Comparison of ENCODE assay signal across 8 mouse cellular contexts in genomic region chr19:38819427-38819802, GRCm38 (mm10). TPM values are rescaled to one million over a fixed set of nuclear protein-coding genes. Genes with fewer than 3 reads are reported as not detected.
A peak's percentile ranks its signal among the peaks of the same experiment; 100 is the strongest.
DNase-seq lines count a peak whose midpoint lies in the region; ATAC-seq and TF ChIP-seq lines count a peak whose summit lies in the region.

No protein-coding gene starts in this region.

- no peak; the same call in 1 of the 2 replicates for TF ChIP-seq CTCF in heart, adult 2 months (IDR thresholded peaks at IDR 0.05)
- TF ChIP-seq CTCF in CH12.LX (conservative IDR thresholded peaks at IDR 0.05 in 1 of 2, IDR thresholded peaks at IDR 0.05 in 1 of 2; ENCODE audit: low read depth in 2 of 2, low read length in 2 of 2) = no peak
- no peak for TF ChIP-seq CTCF in liver, postnatal 0 days (IDR thresholded peaks at IDR 0.05; ENCODE audit: low read depth)

- intact Hi-C loops in heart, adult 2 months (cut with DNase I) = loop anchor here (1.0 kb wide), 1 partner anchor 17 kb away; the partner anchor contains the start of gene Tbc1d12
- intact Hi-C loops in heart, postnatal 14 days (cut with DNase I) = loop anchor here (2.0 to 5.0 kb wide), 2 partner anchors 15 to 83 kb away; no protein-coding TSS in a partner anchor

- 0 out of 2 replicates have a peak, but pooled peaks cover 1% of the 10 kb centered on the region for H3K79me2 ChIP-seq in heart, adult 2 months (replicated peaks; ENCODE audit: control insufficient read depth, insufficient read depth, low read length)
- peaks cover 20% of the 10 kb centered on the region for H3K79me2 ChIP-seq in CH12.LX (replicated peaks; ENCODE audit: control insufficient read depth, extremely low read depth, insufficient read depth, poor library complexity, severe bottlenecking)

- no peaks in the 10 kb centered on the region for H3K9me3 ChIP-seq in CH12.LX (replicated peaks; ENCODE audit: low read length)
- H3K9me3 ChIP-seq in forebrain, embryonic 15.5 days = no peaks in the 10 kb centered on the region
- no peaks in the 10 kb centered on the region for H3K9me3 ChIP-seq in liver, postnatal 0 days (ENCODE audit: low read length)

- H3K9ac ChIP-seq in heart, adult 2 months (ENCODE audit: low read depth, low read length) = peak overlapping the region; percentile 69
- H3K9ac ChIP-seq in CH12.LX (ENCODE audit: insufficient read depth, low read depth) = peak overlapping the region; percentile 66
- H3K9ac ChIP-seq in forebrain, embryonic 15.5 days (replicated peaks) = peak overlapping the region; percentile 79
- peak overlapping the region; percentile 73 for H3K9ac ChIP-seq in liver, postnatal 0 days (replicated peaks)

- no peak for TF ChIP-seq RAD21 in CH12.LX (IDR thresholded peaks at IDR 0.05; ENCODE audit: low read depth, low read length)

- dilution Hi-C loops in CH12.LX (cut with MboI; ENCODE audit: extremely low pct_ligation_motif_present, extremely low pct_unique_long_range_greater_than_20kb, low sequenced_read_pairs) = no loop called here

- H3K4me3 ChIP-seq in heart, adult 2 months = peak overlapping the region; percentile 69
- peak overlapping the region; percentile 66 to 78 (median 67) for H3K4me3 ChIP-seq in CH12.LX (replicated peaks in 1 of 3; ENCODE audit: low read depth in 2 of 3, low read length in 2 of 3, poor library complexity in 1 of 3)
- peak overlapping the region; percentile 86 for H3K4me3 ChIP-seq in forebrain, embryonic 15.5 days
- H3K4me3 ChIP-seq in liver, postnatal 0 days (ENCODE audit: low read depth, low read length) = peak overlapping the region; percentile 67

- no peak for TF ChIP-seq POLR2A in heart, adult 2 months (IDR thresholded peaks at IDR 0.05; ENCODE audit: insufficient read depth, low read depth, low read length)
- TF ChIP-seq POLR2A in CH12.LX (IDR thresholded peaks at IDR 0.05; ENCODE audit: low read depth, low read length) = no peak

- TF ChIP-seq EP300 in heart, adult 2 months (IDR thresholded peaks at IDR 0.05; ENCODE audit: insufficient read depth, low read depth, low read length) = no peak
- TF ChIP-seq EP300 in CH12.LX (IDR thresholded peaks at IDR 0.05; ENCODE audit: low read length) = no peak
- TF ChIP-seq EP300 in liver, postnatal 0 days (IDR thresholded peaks at IDR 0.05; ENCODE audit: low read depth) = no peak

- H3K27ac ChIP-seq in heart, adult 2 months = peak overlapping the region; percentile 84
- H3K27ac ChIP-seq in CH12.LX (ENCODE audit: insufficient read depth, low read depth) = no peak overlapping the region
- H3K27ac ChIP-seq in forebrain, embryonic 15.5 days (replicated peaks) = peak overlapping the region; percentile 50; the same call in 1 of the 2 replicates
- H3K27ac ChIP-seq in liver, postnatal 0 days (ENCODE audit: low read depth) = peak overlapping the region; percentile 78

- peak overlapping the region; percentile 77 for H3K4me2 ChIP-seq in CH12.LX (ENCODE audit: insufficient read depth, low read depth, poor library complexity, severe bottlenecking)
- H3K4me2 ChIP-seq in forebrain, embryonic 15.5 days (replicated peaks) = peak overlapping the region; percentile 87
- H3K4me2 ChIP-seq in liver, postnatal 0 days (ENCODE audit: low read depth, low read length) = peak overlapping the region; percentile 89

- no peaks in the 10 kb centered on the region for H3K27me3 ChIP-seq in heart, adult 2 months (ENCODE audit: control insufficient read depth, insufficient read depth, low read length)
- H3K27me3 ChIP-seq in CH12.LX (replicated peaks) = no peaks in the 10 kb centered on the region
- no peaks in the 10 kb centered on the region for H3K27me3 ChIP-seq in forebrain, embryonic 15.5 days
- no peaks in the 10 kb centered on the region for H3K27me3 ChIP-seq in liver, postnatal 0 days (ENCODE audit: insufficient read depth, low read length)

- H3K36me3 ChIP-seq in heart, adult 2 months (ENCODE audit: control insufficient read depth, insufficient read depth, low read length) = no peaks in the 10 kb centered on the region
- H3K36me3 ChIP-seq in CH12.LX (replicated peaks in 1 of 2; ENCODE audit: control insufficient read depth in 1 of 2, insufficient read depth in 1 of 2, low read length in 1 of 2) = peaks cover 19 to 29% of the 10 kb centered on the region in 2 experiments
- peaks cover 16% of the 10 kb centered on the region for H3K36me3 ChIP-seq in forebrain, embryonic 15.5 days
- peaks cover 9% of the 10 kb centered on the region for H3K36me3 ChIP-seq in liver, postnatal 0 days (replicated peaks; ENCODE audit: insufficient read depth, low read length)

- H3K4me1 ChIP-seq in heart, adult 2 months (ENCODE audit: control insufficient read depth, insufficient read depth, low read length) = peaks cover 3% of the 10 kb centered on the region
- peaks cover 7 to 13% of the 10 kb centered on the region in 2 experiments; a peak in 3 of 4 replicates for H3K4me1 ChIP-seq in CH12.LX (ENCODE audit: control insufficient read depth in 1 of 2, insufficient read depth in 2 of 2)
- H3K4me1 ChIP-seq in forebrain, embryonic 15.5 days = peaks cover 19% of the 10 kb centered on the region
- H3K4me1 ChIP-seq in liver, postnatal 0 days (ENCODE audit: insufficient read depth) = peaks cover 14% of the 10 kb centered on the region

- 13% methylated on average over 16 of the region's 16 CpGs for WGBS in heart, adult 2 months
- 10% methylated on average over 16 of the region's 16 CpGs for WGBS in forebrain, embryonic 15.5 days
- WGBS in liver, postnatal 0 days (ENCODE audit: insufficient replicate concordance) = 9% methylated on average over 16 of the region's 16 CpGs

- DNase-seq in heart, adult 2 months = no peak
- DNase-seq in heart, postnatal 14 days = no peak
- no peak for DNase-seq in CH12.LX (ENCODE audit: extremely low read depth)
- DNase-seq in liver, postnatal 0 days = no peak
- no peak for DNase-seq in ovary, postnatal 14 days (ENCODE audit: low spot score)
- no peak for DNase-seq in c-Kit-positive CD71-positive TER-119-positive erythroid progenitor cells, embryonic 14.5 days (ENCODE audit: low spot score)
- no peak for DNase-seq in thymus, postnatal 14 days

- in situ Hi-C loops in CH12.LX (cut with MboI; ENCODE audit: low pct_ligation_motif_present, low pct_unique_long_range_greater_than_20kb, low sequenced_read_pairs) = no loop called here

- peak; percentile 76 for ATAC-seq in forebrain, embryonic 15.5 days (replicated peaks)
- ATAC-seq in liver, postnatal 0 days = peak; percentile 57

TF ChIP-seq in CH12.LX, 34 proteins besides CTCF, POLR2A, EP300 and RAD21:
- TF ChIP-seq ELF1 (IDR thresholded peaks at IDR 0.05; ENCODE audit: low read depth, low read length) (no peak), HCFC1 (IDR thresholded peaks at IDR 0.05; ENCODE audit: low read depth, low read length) (no peak), MYC (IDR thresholded peaks at IDR 0.05; ENCODE audit: low read depth, low read length) (no peak), NELFE (IDR thresholded peaks at IDR 0.05; ENCODE audit: low read depth, low read length) (no peak), MAX (IDR thresholded peaks at IDR 0.05; ENCODE audit: low read length) (no peak), RCOR1 (conservative IDR thresholded peaks at IDR 0.05; ENCODE audit: low read depth, low read length) (no peak), TCF12 (IDR thresholded peaks at IDR 0.05; ENCODE audit: low read depth, low read length) (no peak), JUND (conservative IDR thresholded peaks at IDR 0.05; ENCODE audit: low read depth, low read length) (no peak), SMC3 (IDR thresholded peaks at IDR 0.05; ENCODE audit: low read depth, low read length) (no peak), ETS1 (conservative IDR thresholded peaks at IDR 0.05; ENCODE audit: low read depth, low read length) (no peak), UBTF (IDR thresholded peaks at IDR 0.05; ENCODE audit: low read depth, low read length) (no peak)

RNA-seq across cellular contexts. Expression of gene Noc3l, which starts 0.4 kb away (rescaled TPM):
- 1 to 10 TPM; 6.7 to 7.6 TPM for total RNA-seq in heart, adult 2 months (2021)
- 1.8 and 2.8 TPM in 2 replicates for polyA plus RNA-seq in heart, adult 2 months (2012; rRNA removed)
- total RNA-seq in heart, postnatal 14 days (2021) = 1 to 10 TPM; 5.4 to 6.7 TPM
- total RNA-seq in CH12.LX (2012; rRNA removed) = 15.1 and 23.2 TPM in 2 replicates
- total RNA-seq in CH12.LX (2014; rRNA removed) = 38.3 and 41.3 TPM in 2 replicates
- 32.9 and 34.9 TPM in 2 replicates for polyA plus RNA-seq in CH12.LX (2012; ENCODE audit: insufficient read length, low read depth)
- 6.0 and 7.1 TPM in 2 replicates for polyA plus RNA-seq in forebrain, embryonic 15.5 days (2015; fragmentation: Nextera tagmentation; extraction: Ambion mirVana)
- polyA plus RNA-seq in liver, postnatal 0 days (2015; fragmentation: Nextera tagmentation; extraction: Ambion mirVana) = 1.4 and 1.8 TPM in 2 replicates

RNA-seq across cellular contexts. Expression of gene Tbc1d12, which starts 17.0 kb away (rescaled TPM):
- total RNA-seq in heart, adult 2 months (2021) = 1 to 10 TPM; 6.8 to 7.0 TPM
- polyA plus RNA-seq in heart, adult 2 months (2012; rRNA removed) = 1.5 and 3.1 TPM in 2 replicates
- 1 to 10 TPM; 5.8 to 6.6 TPM for total RNA-seq in heart, postnatal 14 days (2021)
- 1.6 and 1.7 TPM in 2 replicates for total RNA-seq in CH12.LX (2012; rRNA removed)
- total RNA-seq in CH12.LX (2014; rRNA removed) = 3.2 and 4.4 TPM in 2 replicates
- polyA plus RNA-seq in CH12.LX (2012; ENCODE audit: insufficient read length, low read depth) = 1.9 and 2.0 TPM in 2 replicates
- polyA plus RNA-seq in forebrain, embryonic 15.5 days (2015; fragmentation: Nextera tagmentation; extraction: Ambion mirVana) = 4.4 and 5.0 TPM in 2 replicates
- 1.0 and 1.2 TPM in 2 replicates for polyA plus RNA-seq in liver, postnatal 0 days (2015; fragmentation: Nextera tagmentation; extraction: Ambion mirVana)
